Mouse (Mus musculus) cerebellum, postnatal 14 days (tissue): ENCODE results near the gene Fbxo8.

ENCODE experiments used
- DNase-seq, 2 experiments: peaks; one replicate each; pipeline ENCODE4 v3.0.0; 2021; ENCODE audit warnings: mixed read lengths in 2 of 2

Gene Fbxo8

DNA sequence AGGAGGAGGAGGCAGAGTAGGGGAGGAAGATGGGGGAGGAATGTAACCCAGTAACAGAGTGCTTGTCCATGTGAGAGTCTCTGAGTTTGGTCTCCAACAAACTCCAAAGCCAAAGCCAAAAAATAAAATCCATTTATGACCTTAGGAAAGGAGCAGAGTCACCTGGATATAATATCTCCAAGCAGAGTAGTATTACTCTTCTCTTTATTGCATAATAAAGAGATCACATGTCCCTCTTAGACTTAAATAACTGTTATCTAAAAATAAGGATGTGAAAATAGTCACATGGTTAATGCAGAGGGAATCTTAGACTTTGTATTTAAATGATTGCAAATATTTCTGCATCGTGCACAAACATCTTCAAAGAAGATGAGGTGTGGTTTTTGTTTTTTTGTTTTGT is 63.3 kb downstream of the Fbxo8 start:
- no peak for DNase-seq

DNA sequence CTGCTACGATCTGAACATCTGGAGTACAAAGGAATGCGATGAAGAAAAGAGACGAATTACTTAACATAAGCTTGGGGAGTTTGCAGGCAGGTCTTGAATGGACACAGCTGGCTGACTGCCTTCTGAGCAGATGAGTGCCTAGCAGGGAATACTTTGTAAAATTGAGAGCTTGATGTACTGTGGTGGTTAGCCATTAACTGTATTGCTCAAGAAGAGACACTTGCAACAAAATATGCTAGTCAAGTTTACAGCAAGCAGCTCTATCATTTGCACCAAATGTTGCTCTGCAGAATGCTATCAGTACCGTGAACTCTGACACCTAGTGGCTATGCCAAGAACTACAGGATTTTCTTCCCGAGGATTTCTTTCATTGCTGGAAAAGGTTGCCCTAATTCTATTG is 64.1 kb downstream of the Fbxo8 start:
- DNase-seq: peak; percentile 80

DNA sequence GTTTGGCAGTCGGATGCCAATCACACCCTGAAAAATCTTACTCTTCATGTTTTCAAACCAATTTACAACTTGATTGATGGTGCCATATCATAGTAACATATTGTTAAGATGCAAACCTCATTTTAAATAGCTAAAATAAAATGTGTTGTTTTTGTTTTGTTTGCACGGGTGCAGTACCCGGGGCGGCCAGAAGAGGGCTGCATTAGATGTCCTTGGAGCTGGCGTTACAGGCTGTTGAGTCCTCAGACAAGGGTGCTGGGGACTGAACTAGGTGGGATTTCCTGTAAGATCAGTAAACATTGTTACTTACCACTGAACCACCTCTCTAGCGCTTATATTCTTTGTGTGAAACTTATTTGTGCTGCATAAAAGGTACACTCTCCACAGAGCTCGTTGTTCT is 65.4 kb downstream of the Fbxo8 start:
- peak; percentile 45 to 70 for DNase-seq

DNA sequence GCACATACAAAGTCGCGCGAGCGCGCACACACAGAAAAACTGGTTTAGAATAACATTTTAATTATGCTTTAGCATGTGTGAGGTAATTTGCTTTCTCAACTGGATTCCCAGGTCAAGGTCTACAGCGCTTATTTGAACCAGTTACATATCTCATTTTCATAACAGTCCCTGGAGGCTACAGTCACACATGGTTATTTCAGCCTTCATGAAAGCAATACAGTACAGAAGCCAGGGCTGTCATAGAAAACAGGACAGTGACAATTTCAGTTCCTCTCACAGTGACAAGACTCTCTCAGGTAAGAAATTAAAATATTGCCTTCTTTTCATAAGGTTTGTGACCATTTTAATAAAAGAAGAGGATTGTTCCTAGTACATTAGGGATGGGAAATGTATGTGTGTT is 66.4 kb downstream of the Fbxo8 start:
- DNase-seq: no peak

DNA sequence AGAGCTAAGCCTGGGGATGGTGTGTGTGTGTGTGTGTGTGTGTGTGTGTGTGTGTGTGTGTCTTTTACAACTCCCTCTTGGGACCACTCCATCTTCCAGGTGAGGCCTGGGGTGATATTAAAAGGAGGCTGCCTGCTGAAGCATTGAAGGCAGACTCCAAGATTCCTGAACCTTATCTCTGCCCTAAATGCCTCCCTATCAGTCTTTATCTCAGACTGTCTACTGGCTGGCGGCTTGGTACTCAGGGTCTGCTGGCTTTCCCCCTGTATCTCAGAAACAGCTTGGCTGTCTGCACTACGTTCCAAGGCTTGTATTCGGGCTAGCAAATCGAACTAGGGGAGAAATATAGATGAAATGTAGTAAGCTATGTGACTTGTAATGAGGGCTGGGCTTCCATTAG is 68.2 kb downstream of the Fbxo8 start:
- no peak for DNase-seq

DNA sequence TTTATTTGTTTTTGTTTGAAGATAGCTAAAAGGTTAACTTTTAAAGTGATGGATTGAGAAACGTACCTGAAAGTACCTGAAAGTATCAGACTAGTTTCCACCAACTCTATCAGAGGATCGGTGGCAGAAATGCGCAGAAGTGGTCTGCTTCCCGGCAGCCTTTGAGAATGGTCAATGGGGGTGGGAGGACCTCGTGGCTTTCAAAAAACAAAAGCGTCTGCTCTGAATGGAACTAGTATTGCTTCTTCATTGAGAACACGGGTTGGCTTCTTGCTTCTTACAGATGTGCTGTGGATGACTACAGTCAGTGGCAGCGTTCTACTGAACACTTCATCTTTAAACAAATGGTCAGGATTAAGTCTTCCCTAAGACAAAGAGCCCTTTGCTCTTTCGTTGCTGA is 68.7 kb downstream of the Fbxo8 start:
- no peak for DNase-seq

DNA sequence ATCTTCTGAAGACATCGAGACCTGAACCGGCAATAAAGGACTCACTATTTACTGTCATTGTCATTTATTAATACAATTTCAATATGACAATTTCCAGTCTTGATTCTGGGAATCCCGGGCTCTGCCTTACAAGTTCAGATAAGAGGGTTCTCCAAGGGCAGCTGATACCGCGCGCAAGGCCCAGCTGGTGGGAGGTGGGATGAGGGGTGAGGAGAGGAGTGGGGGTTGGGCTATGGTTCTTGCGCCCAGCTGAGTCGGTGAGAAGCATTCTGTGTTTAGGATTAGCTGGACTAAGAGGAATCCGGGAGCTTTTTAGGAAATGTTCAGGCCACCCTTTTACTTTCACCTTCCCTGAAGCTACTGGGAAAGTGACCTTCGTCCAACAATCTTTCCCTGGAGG is 69.8 kb downstream of the Fbxo8 start:
- DNase-seq: no peak

DNA sequence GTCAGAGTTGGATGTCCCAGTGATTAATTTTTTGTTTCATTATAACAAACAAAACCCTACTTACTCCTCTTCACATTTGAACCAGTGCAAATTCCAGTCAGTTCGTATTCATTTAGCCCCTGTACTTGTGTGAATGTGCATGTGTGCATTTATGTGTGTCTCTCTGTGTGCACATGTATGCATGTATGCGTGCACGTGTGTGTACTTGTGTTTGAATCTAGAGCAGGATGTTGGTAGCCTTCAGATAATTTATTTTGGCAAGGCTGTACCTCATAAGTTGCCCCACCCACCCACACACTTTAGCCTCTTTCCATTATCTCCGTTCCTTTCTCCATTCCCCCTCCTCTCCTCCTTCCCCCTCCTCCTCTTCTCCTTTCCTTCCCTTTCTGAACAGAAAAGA is 70.2 kb downstream of the Fbxo8 start:
- DNase-seq: no peak

DNA sequence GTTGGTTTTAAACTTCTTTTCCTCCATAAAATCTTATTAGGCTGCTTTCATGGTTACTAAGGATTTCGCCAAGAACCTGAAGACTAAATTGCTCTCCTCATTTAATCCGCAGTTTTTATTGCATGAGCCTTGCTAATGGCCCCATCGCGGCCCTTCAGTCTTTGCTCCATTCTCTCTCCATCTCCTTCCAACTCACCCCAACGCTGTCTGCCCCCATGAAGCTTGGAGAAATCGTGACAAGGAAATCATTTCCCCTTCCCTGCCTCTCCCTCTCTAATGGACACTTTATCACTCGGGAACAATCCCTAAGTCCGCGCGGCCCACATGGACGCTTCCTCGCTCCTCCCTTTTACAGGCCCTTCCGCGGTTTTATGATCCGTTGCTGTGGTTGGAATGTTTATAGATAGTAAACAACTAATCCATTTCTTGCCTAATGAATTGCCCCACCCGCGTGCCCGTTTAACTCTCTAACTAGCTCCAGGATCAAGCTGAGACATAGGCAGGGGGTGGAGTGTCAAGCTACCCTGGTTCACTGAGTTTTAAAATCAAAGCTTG is 71.7 kb downstream of the Fbxo8 start:
- no peak for DNase-seq

DNA sequence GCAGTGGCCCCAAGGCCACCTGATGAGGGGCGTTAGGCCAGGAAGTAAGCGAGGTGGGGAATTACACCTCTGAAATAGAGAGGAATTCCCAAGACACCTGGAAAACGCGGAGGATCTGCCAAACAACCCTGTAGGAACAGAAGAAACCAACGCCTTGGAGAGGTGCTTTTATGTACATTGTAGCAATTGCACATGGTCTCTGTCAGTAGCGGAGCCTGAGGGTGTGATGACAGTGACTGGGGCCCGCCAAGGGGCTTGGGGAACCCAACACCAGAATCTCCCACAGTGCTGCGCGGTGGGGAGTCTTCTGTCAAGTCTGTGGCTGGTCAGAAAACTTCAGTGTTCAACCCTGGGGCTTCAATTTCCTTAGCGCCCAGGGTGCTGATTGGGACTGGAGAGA is 72.5 kb downstream of the Fbxo8 start:
- no peak for DNase-seq

DNA sequence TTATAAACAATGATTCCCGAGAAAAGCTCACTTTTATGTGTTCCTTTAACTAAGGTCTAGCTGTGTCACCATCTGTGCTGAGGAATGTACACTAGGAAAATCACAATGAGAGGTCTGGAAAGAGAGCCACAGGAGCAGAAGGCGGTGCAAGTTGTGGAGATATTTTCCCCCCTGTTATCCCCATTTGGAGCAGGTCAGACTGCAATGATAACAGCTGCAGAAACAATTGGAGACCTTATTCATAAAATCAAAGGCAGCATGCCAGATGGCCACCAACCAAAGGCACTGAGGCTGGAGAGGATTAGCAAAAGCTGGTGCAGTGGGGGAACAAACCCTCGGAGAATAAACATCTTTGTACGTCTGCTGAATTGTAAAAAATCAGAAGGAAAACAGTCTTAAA is 78.3 kb downstream of the Fbxo8 start:
- peak; percentile 77 to 80 for DNase-seq

DNA sequence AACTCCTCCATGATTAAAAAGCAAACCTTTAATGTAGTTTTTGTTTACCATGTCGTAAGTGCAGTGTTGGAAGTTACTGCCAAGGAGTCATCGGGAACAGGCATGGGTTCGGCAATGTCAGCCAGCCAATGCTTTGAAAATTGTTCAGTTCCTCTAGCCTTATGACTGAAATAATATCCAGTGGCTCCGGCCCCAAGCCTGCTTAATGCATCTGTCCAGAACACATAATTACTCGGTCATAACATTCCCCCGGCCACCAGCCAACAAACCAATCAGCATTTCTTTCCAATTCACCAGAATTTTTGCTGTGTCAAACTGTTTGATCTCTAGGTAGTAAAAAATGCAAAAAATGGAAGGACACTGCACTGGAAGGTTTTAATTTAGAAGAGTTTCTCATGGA is 88.4 kb downstream of the Fbxo8 start:
- no peak for DNase-seq
